Comparison of ENCODE assay signal across 8 mouse cellular contexts in the genomic region with DNA sequence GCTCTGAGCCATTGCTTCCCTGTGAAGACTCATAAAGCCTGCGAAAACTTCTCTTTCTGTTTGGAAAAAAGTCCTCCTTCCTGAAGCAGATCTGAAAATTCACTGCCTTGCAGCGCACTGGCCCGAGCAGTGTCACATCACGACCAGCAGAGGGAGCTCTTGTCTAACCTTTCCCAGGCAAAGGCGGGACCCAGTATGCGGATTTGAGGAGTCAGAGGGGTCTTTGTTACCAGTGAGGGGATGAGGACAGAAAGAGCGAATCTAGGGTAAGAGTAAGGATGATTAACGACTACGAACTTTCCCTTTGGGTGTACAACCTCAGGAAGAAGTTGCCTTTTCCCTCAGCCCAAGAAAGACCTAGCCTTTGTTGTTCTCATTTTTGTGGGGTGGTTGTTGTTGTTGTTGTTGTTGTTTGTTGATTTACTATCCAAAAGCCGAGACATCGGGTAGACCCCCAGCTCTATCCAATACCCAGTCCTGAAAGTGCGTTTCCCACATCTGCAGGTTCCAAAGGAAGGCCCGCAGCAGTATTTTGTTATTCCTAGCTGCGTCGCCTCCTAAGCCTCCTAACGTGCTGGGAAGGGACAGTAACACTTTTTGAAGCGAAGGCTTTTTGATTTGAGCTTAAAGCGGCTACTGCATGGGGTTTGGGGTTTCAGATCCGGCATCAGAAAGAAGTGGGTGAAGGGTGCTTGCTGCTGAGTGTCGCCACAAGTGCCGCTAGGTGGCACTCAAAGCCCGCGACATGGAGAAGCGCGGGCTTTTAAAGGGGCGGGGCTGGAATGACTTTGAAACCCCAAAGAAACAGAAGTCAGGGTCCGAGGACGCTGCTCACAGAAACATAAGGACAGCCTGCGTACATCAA. TPM values are rescaled to one million over a fixed set of nuclear protein-coding genes. Genes with fewer than 3 reads are reported as not detected.
DNase-seq lines count a peak whose midpoint lies in the region; ATAC-seq lines count a peak whose summit lies in the region.

No protein-coding gene starts in this region.

- peak overlapping the region; percentile 27 for H3K4me3 ChIP-seq in intestine, embryonic 15.5 days (replicated peaks)
- peak overlapping the region; percentile 47 for H3K4me3 ChIP-seq in midbrain, embryonic 10.5 days

- H3K27ac ChIP-seq in intestine, embryonic 15.5 days, result no peak overlapping the region
- H3K27ac ChIP-seq in midbrain, embryonic 10.5 days (replicated peaks), result peak overlapping the region; percentile 57

- H3K27me3 ChIP-seq in intestine, embryonic 15.5 days (replicated peaks), result peaks cover 53% of the 10 kb centered on the region
- H3K27me3 ChIP-seq in midbrain, embryonic 10.5 days (ENCODE audit: low read depth, poor library complexity, severe bottlenecking), result peaks cover 95% of the 10 kb centered on the region

- no peak overlapping the region for H3K9ac ChIP-seq in intestine, embryonic 15.5 days

- H3K4me1 ChIP-seq in intestine, embryonic 15.5 days (replicated peaks), result peaks cover 10% of the 10 kb centered on the region
- peaks cover 17% of the 10 kb centered on the region for H3K4me1 ChIP-seq in midbrain, embryonic 10.5 days

- no peaks in the 10 kb centered on the region for H3K36me3 ChIP-seq in intestine, embryonic 15.5 days
- no peaks in the 10 kb centered on the region for H3K36me3 ChIP-seq in midbrain, embryonic 10.5 days

- WGBS in intestine, embryonic 15.5 days, result under 1% methylated on average over 29 of the region's 29 CpGs
- WGBS in midbrain, embryonic 10.5 days, result 2% methylated on average over 29 of the region's 29 CpGs

- intact Hi-C loops in gastrocnemius, postnatal 14 days (cut with DNase I; ENCODE audit: low total_unique reads), result loop anchor here (5.0 kb wide), 3 partner anchors 81 to 321 kb away; no protein-coding TSS in a partner anchor
- intact Hi-C loops in left cerebral cortex, postnatal 25 days (cut with DNase I), result loop anchor here (1.0 to 2.0 kb wide), 3 partner anchors 216 to 526 kb away; no protein-coding TSS in a partner anchor

- H3K4me2 ChIP-seq in intestine, embryonic 15.5 days (replicated peaks), result peak overlapping the region; percentile 78

- DNase-seq in 3T3-L1 (ENCODE audit: low read depth, low spot score), result peak; percentile 89
- DNase-seq in adrenal gland, adult 18-20 months (ENCODE audit: low spot score in 2 of 2), result peak; percentile 77 to 78
- peak; percentile 96 for DNase-seq in embryo, embryonic 10.5 days (ENCODE audit: low spot score)
- DNase-seq in gastrocnemius, postnatal 14 days, result peak; percentile 74
- DNase-seq in left cerebral cortex, postnatal 25 days (ENCODE audit: low spot score in 2 of 2), result peak; percentile 74 to 77
- peak; percentile 86 for DNase-seq in midbrain, embryonic 10.5 days (ENCODE audit: low spot score)
- DNase-seq in spleen, adult 12 weeks (ENCODE audit: low spot score), result peak; percentile 46

- peak; percentile 79 for ATAC-seq in intestine, embryonic 15.5 days

- H3K9me3 ChIP-seq in intestine, embryonic 15.5 days, result no peaks in the 10 kb centered on the region
- H3K9me3 ChIP-seq in midbrain, embryonic 10.5 days (replicated peaks), result no peaks in the 10 kb centered on the region

RNA-seq across cellular contexts. Expression of a gene that starts 14.8 kb away (rescaled TPM):
- under 1 TPM in 1 of 2 experiments, not detected in 1; 0.22 TPM for total RNA-seq in adrenal gland, adult 18-20 months (2021)
- total RNA-seq in gastrocnemius, postnatal 14 days (2021), result 10 to 100 TPM; 32.2 to 38.1 TPM
- polyA plus RNA-seq in intestine, embryonic 15.5 days (2015; fragmentation: Nextera tagmentation; extraction: Ambion mirVana), result 0.08 TPM in 1 of 2 replicates, not detected in the other
- total RNA-seq in left cerebral cortex, postnatal 25 days (2021), result not detected
- polyA plus RNA-seq in midbrain, embryonic 10.5 days (2016; fragmentation: Nextera tagmentation; extraction: Ambion mirVana), result 0.05 TPM in 1 of 2 replicates, not detected in the other

Comparison
In these comparisons a context has a peak if more than half of its experiments do, and no peak if none do; other contexts are left out.
1. DNase-seq: peak in every context shown above with its lines; median percentile 96 in embryo, embryonic 10.5 days; 89 in 3T3-L1; 86 in midbrain, embryonic 10.5 days; 78 in adrenal gland, adult 18-20 months; 76 in left cerebral cortex, postnatal 25 days; 74 in gastrocnemius, postnatal 14 days; 46 in spleen, adult 12 weeks.
2. RNA of a gene that starts 14.8 kb away (total RNA-seq): 32.2 to 38.1 TPM in gastrocnemius, postnatal 14 days; 0.22 TPM in adrenal gland, adult 18-20 months and not detected in left cerebral cortex, postnatal 25 days; every median in the first group is over 10 times any median in the second.